Mouse (Mus musculus) inflammation-experienced regulatory T-cells, adult 6 months (primary cell): Measurements from ENCODE around the gene Ankrd13d. TPM values are rescaled to one million over a fixed set of nuclear protein-coding genes. Genes with fewer than 3 reads are reported as not detected.
"Not testable (repeated sequence)": the region's sequence is repeated elsewhere in the genome, so short reads cannot be mapped to it uniquely, and the experiment has no call there.

ENCODE experiments used
- ATAC-seq: one replicate; pipeline ENCODE4 v1.8.0; 2017
- polyA plus RNA-seq, 3 experiments: library from polyadenylated mRNA; unstranded; fragments of 100-300 nt; shearing (Covaris generic); gene quantifications; one replicate each; pipeline ENCODE4 v1.2.1; 2017

Gene Ankrd13d
- polyA plus RNA-seq, 3 experiments from 2014 or later = 0.87 to 3.0 (median 2.3) TPM

DNA sequence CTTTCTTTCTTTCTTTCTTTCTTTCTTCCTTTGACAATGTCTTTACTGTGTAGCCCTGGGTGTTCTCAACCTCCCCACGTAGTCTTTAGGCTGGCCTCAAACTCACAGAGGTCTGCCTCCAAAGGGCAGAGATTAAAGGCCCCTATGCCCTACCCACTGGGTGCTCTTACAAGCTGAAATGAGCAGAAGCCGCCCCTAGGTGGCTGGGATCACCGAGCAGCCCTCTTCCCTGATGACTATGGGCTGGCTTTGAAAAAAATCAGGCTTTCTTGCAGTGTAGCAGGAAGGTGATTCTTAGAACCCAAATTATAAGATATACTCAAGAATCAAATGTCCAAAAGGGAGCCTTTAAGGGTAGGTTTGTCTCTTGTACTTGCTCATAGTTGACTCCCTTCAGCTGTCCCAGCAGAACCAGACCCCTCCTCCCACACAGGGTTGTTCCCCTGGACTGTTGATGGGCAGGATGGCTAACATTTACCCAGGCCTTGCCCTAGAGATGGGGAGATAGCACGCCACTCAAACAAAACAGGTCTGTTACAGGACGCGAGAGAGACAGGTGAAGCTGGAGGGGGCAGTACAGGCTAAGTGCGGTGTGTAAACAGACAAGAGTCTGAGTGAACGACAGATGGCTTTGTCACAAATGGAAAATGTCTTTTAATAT, 21.8 kb downstream of the Ankrd13d start:
- ATAC-seq = peak; percentile 29

DNA sequence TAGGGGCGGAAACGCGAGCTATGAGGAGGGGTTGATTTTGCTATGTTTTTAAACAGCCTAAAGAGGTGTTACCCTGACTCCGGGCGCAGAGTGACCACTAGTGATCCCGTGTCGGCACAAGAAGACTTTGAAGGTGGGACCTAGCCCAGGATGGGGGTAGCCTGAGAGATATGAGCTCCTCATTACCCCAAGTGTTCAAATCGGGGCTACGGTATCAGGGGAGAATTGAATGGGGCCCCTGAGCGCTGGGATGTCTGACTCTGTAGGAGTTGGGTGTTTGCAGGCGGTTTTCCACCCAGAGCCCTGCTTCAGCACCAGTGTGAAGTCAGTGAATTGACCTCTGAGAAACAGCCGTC, 25.1 kb downstream of the Ankrd13d start:
- no peak for ATAC-seq

DNA sequence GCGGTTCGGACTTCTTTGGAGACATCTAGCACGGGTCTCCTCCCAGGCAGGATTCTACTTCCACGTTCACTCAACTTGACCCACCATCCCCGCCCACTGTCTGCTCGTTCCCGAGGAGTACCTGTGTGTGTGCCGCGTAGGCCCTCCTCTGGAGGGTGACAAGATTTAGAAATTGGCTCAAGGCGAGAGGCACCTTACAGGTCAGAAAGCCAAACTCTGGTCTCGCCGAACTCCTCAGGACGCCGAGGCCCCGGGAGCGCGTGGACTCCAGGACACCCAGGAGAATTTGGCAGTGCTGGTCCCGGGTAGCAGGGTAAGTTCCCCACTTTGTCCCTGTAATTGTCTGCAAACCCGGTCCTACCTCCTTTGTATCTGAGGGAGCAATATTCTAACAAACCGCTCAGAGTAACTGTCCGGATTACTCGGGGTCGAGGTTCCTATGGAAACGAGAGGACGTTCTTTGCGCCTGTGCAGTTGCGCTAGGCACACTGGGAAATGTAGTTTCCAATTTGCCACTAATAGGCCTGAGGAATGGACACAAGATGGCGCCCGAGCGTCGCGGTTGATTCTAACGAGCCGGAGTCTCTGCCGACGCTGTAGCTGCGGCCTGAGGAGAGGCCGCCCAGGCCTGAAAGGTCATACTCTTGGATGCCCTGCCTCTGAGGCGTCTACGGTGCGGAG, 25.6 kb downstream of the Ankrd13d start:
- peak; percentile 92 for ATAC-seq

DNA sequence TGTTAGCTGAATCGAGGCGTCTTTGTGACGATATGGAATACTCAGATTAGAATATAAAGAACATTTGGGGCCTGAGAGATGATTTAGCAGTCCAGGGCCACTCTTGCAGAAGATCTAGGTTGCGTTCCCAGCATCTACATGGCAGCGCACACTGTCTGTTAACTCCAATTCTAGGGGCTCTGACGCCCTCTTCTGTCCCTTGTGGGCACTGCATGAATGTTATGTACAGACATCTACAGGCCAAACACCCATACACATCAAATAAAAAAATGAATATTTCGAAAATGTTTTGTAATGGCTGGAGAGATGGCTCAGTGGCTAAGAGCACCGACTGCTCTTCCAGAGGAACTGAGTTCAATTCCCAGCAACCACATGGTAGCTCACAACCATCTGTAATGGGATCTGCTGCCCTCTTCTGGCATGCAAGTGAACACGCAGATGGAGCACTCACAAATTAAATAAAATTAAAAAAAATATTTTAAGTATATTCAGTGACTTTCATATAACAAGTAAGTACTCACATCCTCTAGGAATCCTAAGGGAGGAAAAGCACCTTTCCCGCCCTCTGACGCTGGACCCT, 27.3 kb downstream of the Ankrd13d start:
- ATAC-seq = no peak

DNA sequence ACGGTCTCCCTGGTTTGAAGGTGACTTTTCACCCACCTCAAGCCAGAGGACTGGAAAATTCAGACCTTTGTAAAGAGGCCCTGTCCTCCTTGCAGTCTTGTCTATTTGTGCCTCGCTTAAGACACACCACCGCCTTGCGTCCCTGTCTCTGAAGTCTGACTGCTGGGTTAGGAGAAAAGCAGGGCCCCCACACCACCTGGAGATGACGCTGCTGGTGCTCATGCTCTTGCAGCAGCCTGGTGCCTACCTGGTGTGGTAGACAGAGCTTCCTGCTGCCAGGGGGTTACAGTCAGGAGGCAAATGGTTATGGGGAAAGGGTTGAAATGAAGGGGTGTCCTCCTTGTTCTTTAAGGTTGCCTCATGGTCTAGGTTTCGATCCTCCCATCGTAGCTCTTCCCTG, 28.7 kb downstream of the Ankrd13d start:
- ATAC-seq = no peak

DNA sequence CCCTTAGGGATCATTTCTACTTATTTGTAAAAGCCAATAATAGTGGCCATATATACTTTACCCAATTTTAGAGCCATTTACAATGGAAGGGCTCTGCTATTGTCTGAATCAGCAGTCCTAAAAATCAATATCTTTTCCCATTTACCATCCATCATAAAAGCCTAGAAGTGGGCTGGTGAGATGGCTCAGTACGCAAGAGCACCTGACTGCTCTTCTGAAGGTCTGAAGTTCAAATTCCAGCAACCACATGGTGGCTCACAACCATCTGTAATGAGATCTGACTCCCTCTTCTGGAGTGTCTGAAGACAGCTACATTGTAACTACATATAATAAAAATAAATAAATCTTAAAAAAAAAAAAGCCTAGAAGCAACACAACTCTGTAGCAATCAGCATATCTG, 34.3 kb downstream of the Ankrd13d start:
- ATAC-seq = not testable (repeated sequence)

DNA sequence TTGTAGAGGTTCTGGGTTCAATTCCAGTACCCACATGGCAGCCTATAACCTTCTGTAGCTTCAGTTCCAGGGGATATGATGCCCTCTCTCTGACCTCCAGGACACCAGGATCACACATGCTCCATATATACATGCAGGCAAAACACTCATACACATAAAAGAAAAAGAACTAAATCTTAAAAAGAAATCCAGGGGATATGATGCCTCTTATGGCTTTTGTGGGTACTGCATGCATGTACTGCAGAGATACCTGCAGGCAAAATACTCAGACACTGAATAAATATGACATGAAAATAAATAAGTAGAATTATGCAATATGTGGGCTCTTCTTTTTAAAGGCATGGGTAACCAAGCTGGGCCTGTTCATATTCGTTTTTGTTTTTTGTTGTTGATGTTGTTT, 35.9 kb downstream of the Ankrd13d start:
- no peak for ATAC-seq

DNA sequence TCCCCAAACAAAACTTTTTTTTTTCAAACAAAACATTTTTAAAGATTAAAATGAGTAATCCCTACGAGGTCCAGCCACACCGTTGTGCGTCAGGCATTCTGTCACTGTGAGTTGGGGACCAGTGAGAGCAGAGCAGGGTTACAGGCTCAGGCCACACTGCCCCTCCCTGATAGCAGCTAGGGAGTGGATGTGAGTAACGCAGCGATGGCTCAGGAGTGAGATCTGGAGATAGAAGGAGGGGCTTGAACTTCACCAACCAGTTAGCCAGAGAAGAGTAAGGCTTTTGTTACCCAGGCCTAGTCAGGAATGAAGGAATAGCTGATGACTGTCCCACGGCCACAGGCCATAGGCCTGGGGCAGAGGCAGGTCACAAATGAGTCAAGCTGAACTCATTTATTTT, 38.2 kb downstream of the Ankrd13d start:
- ATAC-seq = no peak

DNA sequence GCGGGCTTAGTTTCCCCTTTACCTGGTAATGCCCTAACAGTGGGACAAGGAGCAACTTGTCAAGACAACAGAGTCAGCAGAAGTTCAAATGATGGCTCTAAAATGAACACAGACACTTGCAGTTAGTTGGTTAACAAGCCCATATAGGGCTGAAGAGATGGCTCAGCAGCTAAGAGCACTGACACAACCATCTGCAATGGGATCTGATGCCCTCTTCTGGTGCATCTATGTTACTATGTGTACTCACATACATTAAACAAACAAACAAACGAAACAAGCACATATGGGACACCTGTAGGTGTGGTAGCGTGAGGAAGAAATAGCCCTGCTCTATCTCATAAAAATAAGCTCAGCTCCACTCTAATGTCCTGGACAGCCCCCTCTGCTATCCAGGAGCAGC, 40.5 kb downstream of the Ankrd13d start:
- no peak for ATAC-seq

DNA sequence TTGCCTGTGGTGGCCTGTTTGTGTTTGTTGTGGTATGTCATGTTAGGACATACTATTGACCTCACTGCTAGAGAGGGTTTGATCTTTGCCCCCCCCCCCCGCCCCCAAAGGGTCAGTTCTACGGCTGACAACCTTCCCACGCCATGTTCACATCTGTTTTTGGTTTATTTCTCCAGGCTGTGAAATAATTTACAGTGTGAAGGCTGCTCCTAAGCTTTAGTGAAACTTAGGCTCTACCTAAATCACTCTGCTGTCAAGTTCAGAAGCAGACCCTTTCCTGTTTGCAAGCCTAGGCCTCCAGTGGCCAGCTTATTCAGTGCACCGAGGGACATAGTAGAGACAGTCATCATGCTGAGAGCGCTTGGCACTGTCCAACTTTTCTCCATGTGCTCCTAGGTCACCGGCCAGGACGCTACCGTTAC, 42.7 kb downstream of the Ankrd13d start:
- ATAC-seq = no peak

DNA sequence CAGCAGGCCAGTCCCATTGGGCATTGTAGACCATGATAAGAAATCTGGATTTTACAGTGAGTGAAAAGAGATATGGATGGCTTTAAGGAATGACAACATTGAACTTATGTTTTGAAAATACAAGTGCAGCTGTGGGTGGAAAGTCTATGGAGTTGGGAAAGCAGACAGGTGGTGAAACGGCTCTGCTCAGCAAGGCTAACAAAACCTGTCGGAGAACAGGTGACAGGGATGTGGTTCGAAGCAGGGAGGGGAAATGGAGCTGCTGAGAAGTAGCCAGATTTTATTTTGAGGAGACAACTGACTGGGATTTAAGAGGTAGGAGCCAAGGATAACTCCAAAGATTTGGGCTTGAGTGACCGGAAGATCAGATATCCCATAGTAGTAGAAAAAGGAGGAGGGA, 48.4 kb downstream of the Ankrd13d start:
- no peak for ATAC-seq

DNA sequence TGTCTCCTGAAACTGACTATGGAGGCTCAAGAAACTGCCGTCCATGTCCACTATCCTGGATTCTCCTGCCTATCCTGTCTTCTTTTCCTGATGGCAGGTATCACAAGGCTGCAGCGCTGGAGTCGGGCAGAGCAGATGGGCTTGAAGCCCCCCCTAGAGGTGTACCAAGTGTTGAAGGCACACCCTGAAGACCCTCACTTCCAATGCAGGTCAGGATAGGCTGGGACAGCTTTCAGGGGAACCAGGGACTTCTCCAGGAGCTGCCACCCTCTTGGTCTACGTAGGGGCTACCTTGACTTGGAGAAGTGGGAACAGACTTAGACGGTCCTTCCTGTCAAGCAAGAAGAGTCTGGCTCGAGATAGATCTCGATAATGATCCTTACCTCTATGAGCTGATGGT, 50.3 kb downstream of the Ankrd13d start:
- no peak for ATAC-seq

DNA sequence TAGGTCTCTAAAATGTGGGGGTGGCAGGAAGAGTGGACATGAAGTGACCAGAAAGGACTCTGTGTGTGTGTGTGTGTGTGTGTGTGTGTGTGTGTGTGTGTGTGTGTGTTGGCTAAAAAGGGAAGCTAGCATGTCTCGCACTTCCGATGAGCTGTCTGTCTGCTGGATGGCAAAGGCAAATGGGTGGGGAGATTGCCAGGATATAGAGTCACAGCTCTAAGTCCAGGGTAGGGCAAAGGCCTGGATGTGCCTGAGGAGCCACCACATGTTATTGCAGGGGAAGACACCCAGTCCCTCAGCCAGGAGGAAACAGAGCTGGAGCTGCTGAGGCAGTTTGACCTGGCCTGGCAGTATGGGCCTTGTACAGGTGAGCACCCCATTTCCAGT, 50.8 kb downstream of the Ankrd13d start:
- ATAC-seq = peak; percentile 47

DNA sequence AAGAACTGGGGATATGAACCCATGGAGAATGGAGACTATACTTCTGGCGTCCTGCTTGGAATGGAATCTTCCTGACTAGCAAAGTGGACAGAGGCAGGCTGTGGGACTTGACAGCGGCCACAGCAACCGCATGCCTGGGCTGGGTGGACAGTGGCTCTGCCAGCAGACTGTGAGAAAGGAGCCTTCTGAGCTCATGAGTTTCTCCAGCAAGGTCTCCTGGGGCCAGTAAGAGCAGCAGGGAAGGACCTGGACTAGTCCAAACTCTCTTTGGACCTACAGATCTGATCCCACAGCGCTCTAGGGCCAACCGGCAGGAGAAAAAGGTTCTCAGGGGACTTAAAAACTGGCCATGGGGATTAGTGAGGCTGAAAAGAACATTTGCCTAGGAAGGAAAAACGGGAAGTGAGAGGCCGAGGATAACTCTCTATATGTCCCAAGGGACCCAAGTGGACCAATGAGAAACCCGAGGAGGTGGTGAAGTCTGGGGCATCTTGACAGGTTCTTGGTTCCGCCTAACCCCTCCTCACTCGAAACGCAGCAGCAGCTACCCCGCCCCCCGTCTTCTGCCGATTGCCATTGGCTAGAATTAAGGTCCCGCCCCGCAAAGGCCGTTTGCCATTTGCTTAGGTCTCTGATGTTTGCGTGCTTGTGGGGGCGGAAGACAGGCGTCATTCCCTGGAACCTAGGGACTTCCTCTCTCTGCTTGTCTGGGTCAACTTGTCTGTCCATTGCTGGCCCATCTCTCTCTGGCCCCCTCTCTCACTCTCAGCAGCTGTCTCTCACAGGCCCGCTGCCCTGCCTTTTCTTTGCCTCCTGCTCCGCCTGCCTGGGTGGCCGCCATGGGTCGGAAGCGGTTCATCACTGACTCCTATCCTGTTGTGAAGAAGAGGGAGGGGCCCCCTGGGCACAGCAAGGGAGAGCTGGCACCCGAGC, 51.4 kb downstream of the Ankrd13d start, which contains the start of gene Pold4:
Gene Pold4 (plus strand): TSS at position 647 of the 933 bp plus-strand sequence.
- peak; percentile 86 for ATAC-seq

DNA sequence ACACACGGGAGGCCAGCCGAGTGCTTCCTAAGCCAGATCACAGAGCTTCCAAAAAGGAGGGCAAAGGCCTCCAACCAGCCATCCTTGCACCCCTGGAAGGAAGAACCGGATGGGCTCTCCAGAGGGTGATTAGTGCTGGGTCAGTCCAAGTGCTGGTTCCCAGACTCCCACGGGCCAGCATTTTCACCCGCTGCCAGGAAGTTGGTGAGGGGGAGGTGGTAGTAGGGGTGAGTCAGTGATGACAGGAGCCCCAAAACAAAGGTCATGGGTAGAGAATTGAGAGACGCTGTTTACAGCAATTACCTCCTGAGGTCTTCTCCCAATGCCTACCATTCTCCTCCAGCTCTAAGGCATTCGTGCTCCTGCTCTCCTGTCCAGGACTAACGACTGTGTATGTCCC, 52.5 kb downstream of the Ankrd13d start:
- ATAC-seq = peak; percentile 8

DNA sequence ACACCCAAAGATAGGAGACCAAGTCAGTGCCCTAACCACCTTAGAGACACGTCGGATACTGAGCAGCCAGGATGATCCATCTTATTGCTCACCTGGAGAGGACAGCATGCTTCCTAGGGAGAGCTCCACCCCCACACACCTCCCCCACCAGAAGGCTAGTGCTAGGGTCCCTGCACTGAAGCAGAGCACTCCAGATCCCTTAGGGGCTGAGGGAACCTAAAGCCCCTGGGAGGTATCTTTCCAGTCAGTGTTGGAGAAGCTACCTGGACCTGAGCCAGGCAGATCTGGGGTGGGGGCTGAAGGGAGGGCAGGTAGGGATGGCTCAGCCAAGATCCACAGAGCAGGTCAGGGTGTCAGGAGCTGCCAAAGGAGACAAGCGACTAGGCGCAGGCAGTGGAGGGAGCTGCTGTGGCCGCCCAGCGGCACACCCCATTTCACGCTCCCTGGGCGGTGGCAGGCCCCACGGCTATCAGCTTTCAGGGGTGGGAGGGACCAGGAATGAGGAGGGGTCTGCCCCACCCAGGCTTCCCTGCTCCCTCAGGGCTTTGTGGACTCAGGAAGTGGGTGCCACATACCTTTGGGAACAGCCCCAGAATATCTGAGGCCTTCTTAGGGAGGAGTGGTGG, 53.4 kb downstream of the Ankrd13d start:
- ATAC-seq = no peak

DNA sequence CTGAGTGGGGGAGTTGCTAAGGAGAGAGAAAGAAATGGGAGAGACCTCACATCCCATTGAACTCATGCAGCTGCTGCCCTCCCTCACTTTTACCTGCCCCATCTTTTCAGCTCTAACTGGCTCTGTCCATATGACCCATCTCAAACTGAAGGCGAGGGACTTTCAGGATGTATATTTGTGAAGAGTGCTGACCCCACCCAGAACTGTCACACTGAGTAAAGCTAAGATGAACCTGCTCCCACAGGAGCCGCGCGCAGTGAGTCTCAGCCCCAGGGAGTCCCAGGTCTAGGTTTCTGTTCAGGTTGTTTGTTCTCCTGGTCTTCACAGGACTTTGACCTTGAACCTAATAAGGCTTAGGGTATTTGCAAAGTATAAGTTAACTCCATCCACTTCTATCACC, 54.0 kb downstream of the Ankrd13d start:
- no peak for ATAC-seq

DNA sequence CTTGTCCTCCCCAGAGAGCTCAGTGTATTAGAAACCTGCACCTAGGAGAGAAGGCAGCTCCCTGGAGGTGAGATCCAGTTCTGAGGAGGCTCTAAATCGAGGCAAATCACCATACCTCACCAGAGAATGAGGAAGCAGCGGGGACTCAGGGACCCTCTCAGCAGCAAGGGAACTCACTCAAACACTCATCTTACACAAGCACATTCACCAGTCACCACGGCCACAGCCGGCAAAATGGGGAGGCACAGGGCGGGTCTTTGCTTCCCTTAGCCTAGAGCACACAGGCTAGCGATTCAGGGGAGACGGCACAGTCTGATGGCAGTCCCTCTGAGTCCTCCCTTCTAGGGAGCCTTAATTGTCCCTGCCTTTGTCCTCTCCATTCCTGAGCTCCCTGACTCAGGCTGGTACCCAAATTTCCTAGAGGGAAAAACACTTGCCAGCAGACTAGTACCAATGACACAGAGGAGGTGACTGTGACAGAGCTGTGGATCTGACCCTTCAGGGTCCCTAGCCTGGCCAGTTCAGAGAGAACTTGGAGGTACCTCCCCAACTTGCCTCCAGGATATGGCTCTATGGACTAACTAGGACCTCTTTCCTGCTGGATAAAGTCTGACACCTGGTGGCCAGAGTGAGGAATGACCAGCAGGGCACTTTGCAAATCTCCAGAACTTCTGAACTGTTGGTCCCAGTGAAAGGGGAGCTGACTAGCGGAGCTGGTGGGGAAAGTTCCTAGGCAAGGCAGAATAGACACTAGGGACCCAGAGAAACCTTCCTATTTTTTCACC, 54.9 kb downstream of the Ankrd13d start:
- no peak for ATAC-seq

DNA sequence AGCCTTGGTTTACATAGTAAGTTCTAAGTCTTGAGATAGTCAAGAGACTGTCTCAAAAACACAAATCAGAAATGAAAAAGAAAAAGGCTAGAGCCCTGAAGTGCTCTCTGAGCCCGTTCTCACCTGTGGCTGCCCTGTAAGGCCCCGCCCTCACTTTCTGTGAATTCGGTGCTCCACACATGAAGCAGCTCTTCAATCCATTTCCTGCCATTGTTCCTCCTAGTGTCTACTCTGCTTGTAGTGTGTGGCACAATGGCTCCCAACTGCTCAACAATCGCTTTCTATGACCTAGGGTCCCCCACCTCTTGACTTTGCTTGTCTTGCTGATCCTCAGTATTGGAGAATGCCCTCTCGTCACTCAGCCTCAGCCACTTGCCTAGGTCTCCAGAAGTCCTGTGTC, 55.5 kb downstream of the Ankrd13d start:
- no peak for ATAC-seq

DNA sequence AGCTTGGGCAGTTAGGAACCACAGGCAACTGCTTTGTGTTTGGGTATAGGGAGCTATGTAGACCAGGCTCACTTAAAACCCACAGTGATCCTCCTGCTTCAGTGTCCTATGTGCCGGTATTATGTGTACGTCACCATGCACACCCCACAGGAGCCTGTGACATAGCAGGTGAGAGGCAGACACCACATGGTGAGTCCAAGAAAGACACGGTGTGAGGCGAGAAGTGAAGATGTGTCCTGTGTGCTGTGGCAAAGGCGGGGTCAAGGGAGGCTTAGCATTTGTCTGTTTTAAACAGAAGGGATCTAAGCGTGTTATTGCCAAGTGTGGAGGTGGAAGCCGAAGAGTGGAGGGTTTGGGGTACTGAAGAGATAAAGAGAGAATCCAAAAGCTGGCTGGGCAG, 56.2 kb downstream of the Ankrd13d start:
- ATAC-seq = no peak

DNA sequence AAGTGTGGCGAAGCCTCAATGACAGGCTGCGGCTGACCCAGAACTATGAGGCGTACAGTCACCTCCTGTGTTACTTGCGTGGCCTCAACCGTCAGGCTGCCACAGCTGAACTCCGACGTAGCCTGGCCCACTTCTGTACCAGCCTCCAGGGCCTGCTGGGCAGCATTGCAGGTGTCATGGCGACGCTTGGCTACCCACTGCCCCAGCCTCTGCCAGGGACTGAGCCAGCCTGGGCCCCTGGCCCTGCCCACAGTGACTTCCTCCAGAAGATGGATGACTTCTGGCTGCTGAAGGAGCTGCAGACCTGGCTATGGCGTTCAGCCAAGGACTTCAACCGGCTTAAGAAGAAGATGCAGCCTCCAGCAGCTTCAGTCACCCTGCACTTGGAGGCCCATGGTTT, 60.8 kb downstream of the Ankrd13d start:
- no peak for ATAC-seq
